Mouse (Mus musculus) CH12.LX (cell line): Measurements from ENCODE around the gene Lpcat3. TPM values are rescaled to one million over a fixed set of nuclear protein-coding genes. Genes with fewer than 3 reads are reported as not detected.

Source experiments
- DNase-seq: peaks from one replicate; pipeline ENCODE4 v3.0.0-alpha.2; 2013; ENCODE audit errors: extremely low read depth
- H3K27ac ChIP-seq: 2 replicates; pipeline ENCODE4 v1.5.1; 2012; ENCODE audit warnings: low read depth, mild to moderate bottlenecking, control low read depth, moderate library complexity; ENCODE audit not compliant: insufficient read depth
- H3K27me3 ChIP-seq: replicated peaks from 2 replicates; pipeline ENCODE3; 2012; ENCODE audit warnings: inconsistent platforms
- H3K36me3 ChIP-seq, 2 experiments: replicated peaks in 1 of 2; 2 replicates each; pipeline versions ENCODE3 to v1.6.1; 2012; ENCODE audit warnings: inconsistent platforms in 1 of 2, low read length in 1 of 2, mild to moderate bottlenecking in 1 of 2, mixed read lengths in 1 of 2, moderate library complexity in 1 of 2; ENCODE audit not compliant: control insufficient read depth in 1 of 2, insufficient read depth in 1 of 2
- H3K4me1 ChIP-seq, 2 experiments: 2 replicates each; pipeline ENCODE4 v1.6.1; 2012; ENCODE audit warnings: inconsistent platforms in 1 of 2, moderate library complexity in 1 of 2; ENCODE audit not compliant: insufficient read depth in 2 of 2, control insufficient read depth in 1 of 2
- H3K4me2 ChIP-seq: 2 replicates; pipeline ENCODE4 v1.6.1; 2012; ENCODE audit warnings: low read depth, mild to moderate bottlenecking, control low read depth; ENCODE audit not compliant: poor library complexity, insufficient read depth, severe bottlenecking
- H3K4me3 ChIP-seq, 3 experiments: fragments of 150-350 bp in 1 of 3; sonication (generic) in 1 of 3; replicated peaks in 1 of 3; 2 replicates each; pipeline versions ENCODE3 to v1.5.1; 2011 to 2012; ENCODE audit warnings: low read depth in 2 of 3, low read length in 2 of 3, mild to moderate bottlenecking in 2 of 3, moderate library complexity in 2 of 3, control low read depth in 1 of 3, improper control_type of control experiment in 1 of 3, inconsistent platforms in 1 of 3, mixed read lengths in 1 of 3; ENCODE audit not compliant: poor library complexity in 1 of 3
- H3K79me2 ChIP-seq: replicated peaks from 2 replicates; pipeline ENCODE4 v1.6.1; 2012; ENCODE audit warnings: mild to moderate bottlenecking, moderate library complexity; ENCODE audit not compliant: control insufficient read depth, poor library complexity, insufficient read depth, severe bottlenecking; ENCODE audit errors: extremely low read depth
- H3K9ac ChIP-seq: 2 replicates; pipeline ENCODE4 v1.6.1; 2012; ENCODE audit warnings: low read depth, mild to moderate bottlenecking, control low read depth, moderate library complexity; ENCODE audit not compliant: insufficient read depth
- H3K9me3 ChIP-seq: replicated peaks from 2 replicates; pipeline ENCODE3; 2012; ENCODE audit warnings: low read length, inconsistent platforms, mixed read lengths
- CHD2 ChIP-seq: IDR thresholded peaks from 2 replicates; pipeline ENCODE4 v1.6.1; 2011; ENCODE audit warnings: low read length, improper control_type of control experiment
- CTCF ChIP-seq, 2 experiments: IDR thresholded peaks in 1 of 2; conservative IDR thresholded peaks in 1 of 2; 2 replicates each; pipeline ENCODE4 v1.5.1; 2011 to 2012; ENCODE audit warnings: low read depth in 2 of 2, low read length in 2 of 2, improper control_type of control experiment in 1 of 2, inconsistent platforms in 1 of 2, mild to moderate bottlenecking in 1 of 2, moderate library complexity in 1 of 2
- ELF1 ChIP-seq: IDR thresholded peaks from 2 replicates; pipeline ENCODE4 v1.6.1; 2014; ENCODE audit warnings: low read depth, mild to moderate bottlenecking, inconsistent platforms, low read length, improper control_type of control experiment
- EP300 ChIP-seq: IDR thresholded peaks from 2 replicates; pipeline ENCODE4 v1.6.1; 2011; ENCODE audit warnings: low read length, improper control_type of control experiment
- ETS1 ChIP-seq: conservative IDR thresholded peaks from 2 replicates; pipeline ENCODE4 v1.6.1; 2012; ENCODE audit warnings: low read depth, mild to moderate bottlenecking, inconsistent platforms, low read length, improper control_type of control experiment, moderate library complexity
- GABPA ChIP-seq: IDR thresholded peaks from 2 replicates; pipeline ENCODE4 v1.6.1; 2012; ENCODE audit warnings: low read depth, low read length, improper control_type of control experiment, inconsistent platforms; ENCODE audit not compliant: insufficient replicate concordance
- HCFC1 ChIP-seq: IDR thresholded peaks from 2 replicates; pipeline ENCODE4 v1.6.1; 2012; ENCODE audit warnings: low read depth, mild to moderate bottlenecking, inconsistent platforms, low read length, improper control_type of control experiment
- IRF4 ChIP-seq: IDR thresholded peaks from 2 replicates; pipeline ENCODE4 v1.6.1; 2014; ENCODE audit warnings: low read depth, mild to moderate bottlenecking, inconsistent platforms, low read length, improper control_type of control experiment
- JUN ChIP-seq: IDR thresholded peaks from 2 replicates; pipeline ENCODE4 v1.6.1; 2011; ENCODE audit warnings: low read depth, mild to moderate bottlenecking, low read length, improper control_type of control experiment, moderate library complexity; ENCODE audit not compliant: insufficient read depth
- KAT2A ChIP-seq: IDR thresholded peaks from 2 replicates; pipeline ENCODE4 v1.6.1; 2012; ENCODE audit warnings: low read length, improper control_type of control experiment, inconsistent platforms; ENCODE audit not compliant: insufficient replicate concordance
- MAFK ChIP-seq: IDR thresholded peaks from 2 replicates; pipeline ENCODE4 v1.6.1; 2011; ENCODE audit warnings: low read length, improper control_type of control experiment; ENCODE audit not compliant: insufficient replicate concordance
- MAX ChIP-seq: IDR thresholded peaks from 2 replicates; pipeline ENCODE4 v1.6.1; 2011; ENCODE audit warnings: low read length, improper control_type of control experiment
- MAZ ChIP-seq: IDR thresholded peaks from 2 replicates; pipeline ENCODE4 v1.6.1; 2012; ENCODE audit warnings: low read depth, mild to moderate bottlenecking, inconsistent platforms, low read length, improper control_type of control experiment, moderate library complexity
- MEF2A ChIP-seq: IDR thresholded peaks from 2 replicates; pipeline ENCODE4 v1.6.1; 2014; ENCODE audit warnings: low read depth, mild to moderate bottlenecking, inconsistent platforms, low read length, improper control_type of control experiment, borderline replicate concordance
- MXI1 ChIP-seq: IDR thresholded peaks from 2 replicates; pipeline ENCODE4 v1.6.1; 2011; ENCODE audit warnings: mild to moderate bottlenecking, low read depth, low read length, improper control_type of control experiment
- MYC ChIP-seq: IDR thresholded peaks from 2 replicates; pipeline ENCODE4 v1.6.1; 2011; ENCODE audit warnings: low read depth, mild to moderate bottlenecking, improper control_type of control experiment, low read length
- NRF1 ChIP-seq: IDR thresholded peaks from 2 replicates; pipeline ENCODE4 v1.6.1; 2014; ENCODE audit warnings: low read depth, mild to moderate bottlenecking, inconsistent platforms, low read length, improper control_type of control experiment, moderate library complexity
- PAX5 ChIP-seq: IDR thresholded peaks from 2 replicates; pipeline ENCODE4 v1.6.1; 2012; ENCODE audit warnings: low read length, inconsistent platforms, mixed read lengths
- POLR2A ChIP-seq: IDR thresholded peaks from 2 replicates; pipeline ENCODE4 v1.6.1; 2011; ENCODE audit warnings: low read depth, mild to moderate bottlenecking, improper control_type of control experiment, low read length
- POLR2AphosphoS2 ChIP-seq: IDR thresholded peaks from 2 replicates; pipeline ENCODE4 v1.6.1; 2011; ENCODE audit warnings: low read depth, low read length, improper control_type of control experiment
- RAD21 ChIP-seq: IDR thresholded peaks from 2 replicates; pipeline ENCODE4 v1.6.1; 2011; ENCODE audit warnings: low read depth, mild to moderate bottlenecking, low read length, improper control_type of control experiment, moderate library complexity
- SIN3A ChIP-seq: IDR thresholded peaks from 2 replicates; pipeline ENCODE4 v1.6.1; 2012; ENCODE audit warnings: low read length, improper control_type of control experiment, inconsistent platforms
- TBP ChIP-seq: conservative IDR thresholded peaks from 2 replicates; pipeline ENCODE4 v1.6.1; 2011; ENCODE audit warnings: low read depth, low read length, improper control_type of control experiment
- UBTF ChIP-seq: IDR thresholded peaks from 2 replicates; pipeline ENCODE4 v1.6.1; 2012; ENCODE audit warnings: low read depth, mild to moderate bottlenecking, inconsistent platforms, low read length, improper control_type of control experiment, moderate library complexity
- USF1 ChIP-seq: IDR thresholded peaks from 2 replicates; pipeline ENCODE4 v1.6.1; 2014; ENCODE audit warnings: low read depth, mild to moderate bottlenecking, inconsistent platforms, low read length, improper control_type of control experiment
- ZC3H11A ChIP-seq: IDR thresholded peaks from 2 replicates; pipeline ENCODE4 v1.6.1; 2012; ENCODE audit warnings: low read depth, mild to moderate bottlenecking, inconsistent platforms, low read length, improper control_type of control experiment
- ZKSCAN1 ChIP-seq: IDR thresholded peaks from 2 replicates; pipeline ENCODE4 v1.6.1; 2012; ENCODE audit warnings: low read depth, inconsistent platforms, low read length, improper control_type of control experiment, borderline replicate concordance
- ZNF384 ChIP-seq: IDR thresholded peaks from 2 replicates; pipeline ENCODE4 v1.6.1; 2012; ENCODE audit warnings: low read depth, low read length, improper control_type of control experiment, inconsistent platforms
- dilution Hi-C: fragments of 300-500 bp; cut with MboI; formaldehyde crosslinking; loops from 2 replicates; pipeline ENCODE4 v1.14.3; 2020; ENCODE audit warnings: low sequenced_read_pairs; ENCODE audit not compliant: extremely low pct_unique_long_range_greater_than_20kb, extremely low pct_ligation_motif_present
- in situ Hi-C: fragments of 300-500 bp; cut with MboI; formaldehyde crosslinking; loops from 3 replicates; pipeline ENCODE4 v1.14.3; 2019; ENCODE audit warnings: low sequenced_read_pairs, low pct_ligation_motif_present, low pct_unique_long_range_greater_than_20kb, mixed read lengths
- polyA plus RNA-seq: library from polyadenylated mRNA; unstranded; fragments of >175 nt; gene quantifications from 2 replicates; pipeline ENCODE4 v1.2.1, GENCODE M21; 2012; ENCODE audit warnings: low read depth; ENCODE audit not compliant: insufficient read length
- total RNA-seq, 2 experiments: library from RNA; depleted of rRNA; stranded (reverse); fragments of 300-350 nt in 1 of 2; fragments of >200 nt in 1 of 2; gene quantifications; 2 replicates each; pipeline ENCODE4 v1.2.3; 2012 to 2014

Lpcat3 gene
- total and polyA plus RNA-seq, 3 experiments, result 52.9 to 113 (median 77.0) TPM

DNA sequence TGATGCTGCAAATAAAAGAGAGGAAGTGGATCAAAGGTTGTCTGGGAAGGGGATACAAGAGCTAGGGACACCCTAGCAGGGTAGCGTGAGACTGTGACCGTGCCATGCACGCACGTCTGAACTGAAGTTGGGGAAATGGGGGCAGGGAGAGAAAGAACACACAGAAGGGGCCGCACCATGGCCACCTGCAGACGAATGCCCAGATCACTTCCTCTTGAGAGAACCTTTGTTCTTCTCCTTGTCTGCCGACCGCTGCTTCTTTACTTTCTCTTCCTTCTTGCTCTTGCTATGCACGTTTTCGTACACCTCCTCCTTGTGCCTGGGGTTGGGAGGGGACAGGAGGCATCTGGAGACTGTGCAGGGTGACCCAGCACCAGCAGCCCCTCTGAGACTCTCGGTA lies 58.1 kb downstream of the Lpcat3 start (continued):
- peak; percentile 81 for TF ChIP-seq MAX
- peak; percentile 3 for TF ChIP-seq RAD21
- peak; percentile 87; the same call in 1 of the 2 replicates for TF ChIP-seq MAZ
- TF ChIP-seq MXI1, result peak; percentile 86
- peak; percentile 86 for TF ChIP-seq IRF4

DNA sequence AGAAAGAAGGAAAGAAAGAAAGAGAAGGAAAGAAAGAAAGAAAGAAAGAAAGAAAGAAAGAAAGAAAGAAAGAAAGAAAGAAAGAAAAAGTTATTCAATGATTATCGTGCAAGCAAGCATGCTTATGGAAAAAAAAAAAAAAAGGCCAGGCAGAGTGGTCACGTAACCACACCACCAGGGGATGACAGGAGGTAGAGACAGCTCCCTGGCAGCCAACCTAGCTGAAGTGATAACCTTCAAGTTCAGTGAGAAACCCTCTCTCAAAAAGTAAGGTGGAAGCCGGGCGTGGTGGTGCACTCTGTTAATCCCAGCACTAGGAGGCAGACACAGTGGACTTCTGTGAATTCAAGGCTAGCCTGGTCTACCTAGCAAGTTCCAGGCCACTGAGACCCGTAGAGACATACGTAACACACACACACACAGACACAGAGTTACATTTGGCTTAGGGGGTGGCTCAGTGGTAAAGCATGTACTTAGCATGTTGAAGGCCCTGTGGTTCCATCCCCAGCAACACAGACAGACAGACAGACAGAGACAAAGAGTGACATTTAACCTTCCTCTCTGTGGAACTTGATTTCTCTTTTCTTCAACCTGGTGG lies 60.1 kb downstream of the Lpcat3 start:
- H3K36me3 ChIP-seq, result peaks cover 55 to 87% of the 10 kb centered on the region in 2 experiments
- no peak for DNase-seq
- peak overlapping the region; percentile 94 for H3K27ac ChIP-seq

DNA sequence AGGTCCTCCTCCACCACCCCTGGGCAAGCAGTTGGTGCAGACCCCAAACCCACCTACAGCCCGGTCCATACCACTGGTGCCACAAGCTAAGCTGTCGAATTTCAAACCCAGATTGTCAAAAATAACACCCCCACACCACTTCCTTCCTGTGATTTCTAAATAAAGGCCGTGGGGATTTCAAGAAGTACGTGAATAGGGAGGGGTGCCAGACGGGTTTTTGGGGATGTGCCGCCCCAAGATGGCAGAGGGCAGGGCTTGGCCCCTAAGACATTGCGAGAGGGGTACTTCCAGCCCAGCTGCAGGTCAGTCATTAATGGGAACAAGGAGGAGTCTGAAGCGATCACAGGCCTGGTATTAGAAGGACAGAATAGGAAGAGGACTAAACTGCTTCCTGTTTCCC lies 60.7 kb downstream of the Lpcat3 start:
- Histone ChIP-seq H3K9me3 (no peaks in the 10 kb centered on the region), H3K36me3 (peaks cover 61 to 87% of the 10 kb centered on the region in 2 experiments), H3K79me2 (peaks cover 8% of the 10 kb centered on the region; the same call in 1 of the 2 replicates), H3K9ac (peak overlapping the region; percentile 25; the same call in 1 of the 2 replicates), H3K27ac (peak overlapping the region; percentile 94), H3K4me2 (peak overlapping the region; percentile 48), H3K27me3 (no peaks in the 10 kb centered on the region), H3K4me1 (peaks cover 50 to 86% of the 10 kb centered on the region in 2 experiments), H3K4me3 (peak overlapping the region in 1 of 3 experiments; percentile 19)
- peak; percentile 61 for DNase-seq
- dilution Hi-C loops, result no loop called here
- in situ Hi-C loops, result no loop called here
- no peak for TF ChIP-seq GABPA
- 0 out of 2 replicates have a peak, but pooled peaks have one; percentile 29 for TF ChIP-seq CHD2
- TF ChIP-seq MXI1, result no peak
- no peak for TF ChIP-seq HCFC1
- no peak for TF ChIP-seq ZNF384
- TF ChIP-seq MAX, result no peak
- no peak for TF ChIP-seq NRF1
- no peak for TF ChIP-seq TBP
- peak; percentile 65; the same call in 1 of the 2 replicates for TF ChIP-seq MAZ
- no peak for TF ChIP-seq CTCF (conservative IDR thresholded peaks at IDR 0.05 in 1 of 2, IDR thresholded peaks at IDR 0.05 in 1 of 2; ENCODE audit: low read depth in 2 of 2, low read length in 2 of 2)
- no peak for TF ChIP-seq UBTF
- no peak for TF ChIP-seq ZC3H11A
- TF ChIP-seq RAD21, result no peak
- TF ChIP-seq MEF2A, result peak; percentile 96
- TF ChIP-seq POLR2A, result peak; percentile 16; the same call in 1 of the 2 replicates
- no peak for TF ChIP-seq PAX5
- peak; percentile 43 for TF ChIP-seq EP300
- TF ChIP-seq ELF1, result no peak; the same call in 1 of the 2 replicates
- TF ChIP-seq ETS1, result peak; percentile 57
- TF ChIP-seq JUN, result no peak
- TF ChIP-seq ZKSCAN1, result no peak
- no peak for TF ChIP-seq POLR2AphosphoS2
- 0 out of 2 replicates have a peak, but pooled peaks have one; percentile 45 for TF ChIP-seq SIN3A
- TF ChIP-seq USF1, result no peak
- TF ChIP-seq MYC, result 0 out of 2 replicates have a peak, but pooled peaks have one; percentile 13
- no peak for TF ChIP-seq KAT2A

More for the DNA sequence above, 60.1 kb downstream of the Lpcat3 start:
- in situ Hi-C loops, result no loop called here
- peak overlapping the region in 1 of 3 experiments; percentile 19 for H3K4me3 ChIP-seq
- TF ChIP-seq MAFK (no peak), ZNF384 (peak; percentile 90), CTCF (conservative IDR thresholded peaks at IDR 0.05 in 1 of 2, IDR thresholded peaks at IDR 0.05 in 1 of 2; ENCODE audit: low read depth in 2 of 2, low read length in 2 of 2) (peak in 1 of 2 experiments; percentile 26; a peak in 1 of 4 replicates)
- TF ChIP-seq, all 38 proteins: peak for 2
- Histone ChIP-seq H3K9ac (peak overlapping the region; percentile 12; the same call in 1 of the 2 replicates), H3K4me2 (peak overlapping the region; percentile 48), H3K27me3 (no peaks in the 10 kb centered on the region), H3K4me1 (peaks cover 45 to 84% of the 10 kb centered on the region in 2 experiments), H3K79me2 (peaks cover 3% of the 10 kb centered on the region; the same call in 1 of the 2 replicates), H3K9me3 (no peaks in the 10 kb centered on the region)
- dilution Hi-C loops, result no loop called here
